Mouse (Mus musculus): ENCODE measurements at regions not wholly inside any gene's neighbourhood (a gene's known extent, or its start where the extent isn't known, plus 50 kb on each side); places are given as distances from the start of the nearest gene placed in this dataset.

DNA sequence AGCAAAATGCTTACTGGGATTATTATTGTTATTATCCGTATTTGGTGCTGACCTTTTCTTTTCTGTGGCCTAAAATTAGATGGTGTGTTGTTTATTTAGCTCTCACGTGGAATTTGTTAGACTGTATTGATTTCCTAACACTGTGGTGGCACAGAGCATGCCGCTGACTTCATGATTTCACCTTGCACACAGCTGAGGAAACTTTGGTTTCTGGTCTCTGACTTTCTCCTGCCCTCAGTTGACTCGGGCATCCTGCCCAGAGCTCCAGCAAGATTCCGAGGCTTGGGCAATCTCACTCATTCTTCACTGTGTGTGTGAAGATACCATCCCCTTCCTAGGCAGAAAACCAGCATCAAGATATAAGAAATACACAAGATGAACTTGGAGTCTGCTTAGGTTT is 279.0 kb downstream of the Setd4 start:
- TF ChIP-seq POLR2A (IDR thresholded peaks at IDR 0.05; ENCODE audit: low read depth, low read length) (no peak), CTCF (conservative IDR thresholded peaks at IDR 0.05; ENCODE audit: insufficient read depth, insufficient read length, low read depth, low read length) (no peak)

Data from kidney, adult 2 months (tissue).